In the genomic region with DNA sequence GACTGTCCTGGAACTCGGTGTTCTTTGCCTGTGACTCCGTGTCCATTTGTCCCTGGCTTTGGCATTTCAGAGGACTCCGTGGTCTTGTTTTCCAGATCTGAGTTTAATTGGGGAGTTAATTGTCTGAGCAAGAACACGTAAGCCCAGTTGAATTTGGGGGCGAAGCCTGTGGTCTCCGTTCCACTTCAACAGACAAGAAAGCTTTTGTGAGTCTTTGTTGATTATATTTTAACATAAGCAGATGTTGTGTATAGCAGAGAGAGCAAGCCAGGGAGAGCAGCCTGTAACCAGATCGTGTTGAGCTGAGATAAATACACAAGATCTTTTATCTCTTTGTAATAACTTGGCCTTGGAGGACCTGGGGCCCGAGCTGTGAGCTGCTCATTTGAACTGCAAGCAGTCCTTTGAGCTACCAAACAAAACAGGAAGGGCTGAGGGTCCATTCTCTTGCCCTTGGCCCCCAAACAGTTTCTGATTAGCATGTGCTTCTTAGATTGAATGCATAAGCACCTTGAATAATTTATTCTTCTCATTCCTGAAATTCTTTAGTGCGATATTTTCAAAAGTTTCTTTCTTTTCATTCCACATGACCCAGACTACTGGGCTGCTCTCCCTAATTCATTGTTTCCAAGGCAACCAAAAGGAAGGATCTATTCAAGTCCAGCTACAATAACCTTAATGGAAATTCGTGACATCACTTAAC, we compare ENCODE assay signal across 11 mouse cellular contexts.
DNase-seq lines count a peak whose midpoint lies in the region; ATAC-seq and TF ChIP-seq lines count a peak whose summit lies in the region.
"Had no signal": no experiment of that assay in that cellular context is flagged by ENCODE, and none has a peak within 500 bp of the region (broad histone marks: within the 10 kb centered on the region; RNA-seq: fewer than 3 reads in every experiment).

No protein-coding gene starts in this region.

- ATAC-seq in midbrain, postnatal 0 days (ENCODE audit: low FRiP score): no peak
- ATAC-seq in forebrain, embryonic 13.5 days: peak; percentile 83
- peak; percentile 20; the same call in 1 of the 2 replicates for ATAC-seq in hindbrain, embryonic 16.5 days
- ATAC-seq in cerebellum, adult (ENCODE audit: insufficient number of reproducible peaks, low FRiP score, low TSS enrichment): no peak

- H3K9me3 ChIP-seq in midbrain, embryonic 10.5 days (replicated peaks): peaks cover 16% of the 10 kb centered on the region
- no peaks in the 10 kb centered on the region for H3K9me3 ChIP-seq in midbrain, postnatal 0 days (ENCODE audit: low read length)
- H3K9me3 ChIP-seq in forebrain, embryonic 13.5 days (replicated peaks): peaks cover 10% of the 10 kb centered on the region; the same call in 1 of the 2 replicates
- peaks cover 8% of the 10 kb centered on the region for H3K9me3 ChIP-seq in hindbrain, embryonic 16.5 days (ENCODE audit: control insufficient read depth, low read length)

- peak; percentile 62 for DNase-seq in midbrain, embryonic 10.5 days (ENCODE audit: low spot score)
- no peak for DNase-seq in midbrain, postnatal 0 days (ENCODE audit: low spot score)
- DNase-seq in retina, embryonic 14.5 days (ENCODE audit: low spot score): peak; percentile 30
- DNase-seq in cerebellum, postnatal 10 days: no peak
- DNase-seq: heart, postnatal 36 days had no signal

- no peak overlapping the region for H3K4me2 ChIP-seq in midbrain, postnatal 0 days (ENCODE audit: low read depth, low read length, poor library complexity, severe bottlenecking)
- H3K4me2 ChIP-seq in forebrain, embryonic 13.5 days: peak overlapping the region; percentile 6; the same call in 1 of the 2 replicates
- no peak overlapping the region for H3K4me2 ChIP-seq in hindbrain, embryonic 16.5 days (ENCODE audit: low read length)

- H3K27me3 ChIP-seq in midbrain, embryonic 10.5 days (ENCODE audit: low read depth, poor library complexity, severe bottlenecking): no peaks in the 10 kb centered on the region
- H3K27me3 ChIP-seq in midbrain, postnatal 0 days (ENCODE audit: insufficient read depth, low read length): no peaks in the 10 kb centered on the region
- no peaks in the 10 kb centered on the region; the same call in 1 of the 2 replicates for H3K27me3 ChIP-seq in forebrain, embryonic 13.5 days
- no peaks in the 10 kb centered on the region for H3K27me3 ChIP-seq in hindbrain, embryonic 16.5 days (replicated peaks; ENCODE audit: control insufficient read depth, insufficient read depth, low read length)

- H3K27ac ChIP-seq in midbrain, embryonic 10.5 days (replicated peaks): peak overlapping the region; percentile 84
- no peak overlapping the region for H3K27ac ChIP-seq in midbrain, postnatal 0 days (ENCODE audit: low read depth, low read length)
- H3K27ac ChIP-seq in forebrain, embryonic 13.5 days: peak overlapping the region; percentile 40
- 0 out of 2 replicates have a peak overlapping the region, but pooled peaks have one; percentile 18 for H3K27ac ChIP-seq in hindbrain, embryonic 16.5 days (ENCODE audit: low read depth, low read length)
- H3K27ac ChIP-seq: layer of hippocampus, adult 2 months had no signal

- peaks cover 51% of the 10 kb centered on the region for H3K4me1 ChIP-seq in midbrain, embryonic 10.5 days
- 0 out of 2 replicates have a peak, but pooled peaks cover 2% of the 10 kb centered on the region for H3K4me1 ChIP-seq in midbrain, postnatal 0 days (ENCODE audit: insufficient read depth, low read length)
- H3K4me1 ChIP-seq in forebrain, embryonic 13.5 days: peaks cover 22% of the 10 kb centered on the region
- peaks cover 5% of the 10 kb centered on the region; the same call in 1 of the 2 replicates for H3K4me1 ChIP-seq in hindbrain, embryonic 16.5 days (ENCODE audit: control insufficient read depth, insufficient read depth, low read depth, low read length)

- H3K9ac ChIP-seq in midbrain, postnatal 0 days (replicated peaks; ENCODE audit: low read length, poor library complexity, severe bottlenecking): no peak overlapping the region
- no peak overlapping the region for H3K9ac ChIP-seq in forebrain, embryonic 13.5 days
- H3K9ac ChIP-seq in hindbrain, embryonic 16.5 days (ENCODE audit: low read depth, low read length): no peak overlapping the region

- WGBS in midbrain, embryonic 10.5 days: 33% methylated on average over 10 of the region's 10 CpGs
- WGBS in midbrain, postnatal 0 days: 18% methylated on average over 10 of the region's 10 CpGs
- 4% methylated on average over 10 of the region's 10 CpGs for WGBS in forebrain, embryonic 13.5 days
- 28% methylated on average over 10 of the region's 10 CpGs for WGBS in hindbrain, embryonic 16.5 days

- H3K4me3 ChIP-seq in midbrain, embryonic 10.5 days: no peak overlapping the region
- H3K4me3 ChIP-seq in midbrain, postnatal 0 days (ENCODE audit: low read depth, low read length): no peak overlapping the region
- H3K4me3 ChIP-seq in forebrain, embryonic 13.5 days: no peak overlapping the region
- no peak overlapping the region for H3K4me3 ChIP-seq in hindbrain, embryonic 16.5 days (ENCODE audit: low read length)
- H3K4me3 ChIP-seq: layer of hippocampus, adult 2 months; myocyte had no signal

- no peak for TF ChIP-seq CTCF in midbrain, postnatal 0 days (IDR thresholded peaks at IDR 0.05)

- H3K36me3 ChIP-seq in midbrain, embryonic 10.5 days: 0 out of 2 replicates have a peak, but pooled peaks cover 2% of the 10 kb centered on the region
- no peaks in the 10 kb centered on the region for H3K36me3 ChIP-seq in midbrain, postnatal 0 days (ENCODE audit: insufficient read depth, low read length)
- H3K36me3 ChIP-seq in forebrain, embryonic 13.5 days (ENCODE audit: poor library complexity, severe bottlenecking): no peaks in the 10 kb centered on the region
- H3K36me3 ChIP-seq in hindbrain, embryonic 16.5 days (ENCODE audit: control insufficient read depth, insufficient read depth, low read length): no peaks in the 10 kb centered on the region
- H3K36me3 ChIP-seq: G1E had no signal

Comparison
In these comparisons a context has a peak if more than half of its experiments do, and no peak if none do; other contexts are left out.
1. DNase-seq: peak in midbrain, embryonic 10.5 days (single experiment) and retina, embryonic 14.5 days (single experiment); none in midbrain, postnatal 0 days (single experiment) and cerebellum, postnatal 10 days (0 of 2).
2. ATAC-seq: peak in forebrain, embryonic 13.5 days (single experiment) and hindbrain, embryonic 16.5 days (single experiment); none in midbrain, postnatal 0 days (single experiment) and cerebellum, adult (single experiment).